25 mouse cellular contexts compared by ENCODE assay signal in the genomic region with DNA sequence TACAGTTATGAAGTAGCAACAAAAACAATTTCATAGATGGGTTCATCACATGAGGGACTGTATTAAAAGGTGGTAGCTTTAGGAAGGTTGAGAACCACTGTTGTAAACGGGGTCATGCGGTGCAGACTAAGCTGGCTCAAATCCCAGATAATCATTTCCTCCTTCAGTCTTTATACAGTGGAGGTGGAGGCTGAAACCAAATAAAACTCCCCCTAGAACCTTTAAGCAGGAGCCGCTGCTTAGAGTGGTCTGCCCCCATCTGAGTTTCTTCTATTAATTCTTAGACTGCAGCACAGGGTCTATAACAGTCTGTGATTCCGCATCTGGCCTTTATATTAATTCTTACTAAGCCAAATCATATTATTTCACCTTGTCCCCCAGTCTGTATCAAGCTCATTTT.
"Had no signal": no experiment of that assay in that cellular context is flagged by ENCODE, and none has a peak within 500 bp of the region (broad histone marks: within the 10 kb centered on the region; RNA-seq: fewer than 3 reads in every experiment).

No protein-coding gene starts in this region.

- DNase-seq: gastrocnemius, adult 2 months; gastrocnemius, postnatal 10 days; gastrocnemius, postnatal 25 days; heart, adult 11 months; heart, adult 2 months; heart, postnatal 14 days; heart, postnatal 36 days; kidney, adult 11 months; kidney, adult 2 months; kidney, adult 9 months; kidney, postnatal 10 days; kidney, postnatal 36 days had no signal

- H3K9me3 ChIP-seq: heart, embryonic 13.5 days; heart, embryonic 15.5 days; hindbrain, embryonic 13.5 days; hindbrain, embryonic 15.5 days; kidney, embryonic 15.5 days; liver, embryonic 12.5 days had no signal

- H3K36me3 ChIP-seq: heart, embryonic 13.5 days; heart, embryonic 15.5 days; hindbrain, embryonic 13.5 days; hindbrain, embryonic 15.5 days; kidney, embryonic 15.5 days; liver, embryonic 12.5 days had no signal

- H3K9ac ChIP-seq: heart, embryonic 13.5 days; heart, embryonic 15.5 days; hindbrain, embryonic 13.5 days; hindbrain, embryonic 15.5 days; kidney, embryonic 15.5 days; liver, embryonic 12.5 days; liver, embryonic 14.5 days had no signal

- H3K4me1 ChIP-seq: hindbrain, embryonic 15.5 days; liver, embryonic 12.5 days had no signal

- H3K27me3 ChIP-seq: heart, embryonic 13.5 days; heart, embryonic 15.5 days; hindbrain, embryonic 15.5 days; kidney, embryonic 15.5 days; liver, embryonic 12.5 days had no signal

- H3K4me2 ChIP-seq: heart, embryonic 11.5 days; heart, embryonic 13.5 days; heart, embryonic 15.5 days; hindbrain, embryonic 13.5 days; hindbrain, embryonic 15.5 days; kidney, embryonic 15.5 days; liver, embryonic 12.5 days had no signal

- H3K4me3 ChIP-seq: gastrocnemius, adult 2 months; heart, adult 2 months; heart, embryonic 13.5 days; heart, embryonic 15.5 days; hindbrain, embryonic 13.5 days; hindbrain, embryonic 15.5 days; kidney, embryonic 15.5 days; layer of hippocampus, adult 2 months; left cerebral cortex, adult 2 months; liver, embryonic 12.5 days had no signal

- ATAC-seq: forebrain, embryonic 16.5 days; hindbrain, postnatal 0 days; intestine, embryonic 16.5 days; liver, embryonic 12.5 days had no signal

- H3K27ac ChIP-seq: gastrocnemius, adult 2 months; heart, adult 2 months; heart, embryonic 13.5 days; heart, embryonic 15.5 days; hindbrain, embryonic 13.5 days; hindbrain, embryonic 15.5 days; hindbrain, postnatal 0 days; kidney, embryonic 15.5 days; layer of hippocampus, adult 2 months; left cerebral cortex, adult 2 months; liver, embryonic 12.5 days; liver, embryonic 14.5 days had no signal
